Mouse (Mus musculus): ENCODE results near the gene Dgki. TPM values are rescaled to one million over a fixed set of nuclear protein-coding genes. Genes with fewer than 3 reads are reported as not detected.

The Dgki gene
- total and polyA plus RNA-seq, 2 experiments from 2014 or later: 4.5 to 20.1 TPM

DNA sequence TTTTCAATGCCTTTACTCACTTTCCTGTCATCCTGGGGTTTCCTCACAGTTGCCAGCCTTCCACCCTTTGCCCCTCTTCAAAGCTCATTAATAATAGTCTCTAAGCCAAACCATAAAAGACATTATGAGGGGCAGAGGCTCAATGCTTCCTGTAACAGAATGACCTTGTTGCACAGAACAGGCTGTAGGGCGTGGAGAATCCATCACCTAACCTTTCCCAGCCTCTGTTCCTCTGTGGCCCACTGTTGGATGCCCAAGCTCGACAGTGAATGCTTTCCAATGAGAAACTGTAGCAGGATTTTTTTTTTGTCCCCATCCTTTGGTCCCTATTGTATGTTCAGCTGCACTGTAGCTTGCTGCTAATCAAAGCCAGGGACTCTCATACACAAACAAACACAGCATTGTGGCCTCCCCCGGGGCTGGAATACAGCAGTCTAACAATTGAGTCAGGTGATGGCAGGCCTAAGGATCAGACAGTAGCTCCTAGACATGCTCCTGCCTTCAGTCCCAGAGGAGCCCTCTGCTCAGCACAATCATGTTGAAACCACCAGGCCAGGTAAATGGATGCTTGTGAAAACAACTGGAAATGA, 502.8 kb downstream of the Dgki start:
- Histone ChIP-seq H3K27me3 (ENCODE audit: insufficient read depth, low read length) (no peaks in the 10 kb centered on the region), H3K9ac (replicated peaks; ENCODE audit: low read length) (no peak overlapping the region), H3K4me2 (ENCODE audit: low read depth, low read length) (no peak overlapping the region), H3K4me3 (ENCODE audit: low read length) (no peak overlapping the region), H3K9me3 (ENCODE audit: low read length) (no peaks in the 10 kb centered on the region), H3K36me3 (ENCODE audit: insufficient read depth, low read length) (no peaks in the 10 kb centered on the region), H3K27ac (peak overlapping the region; percentile 38), H3K4me1 (ENCODE audit: insufficient read depth, low read length) (peaks cover 5% of the 10 kb centered on the region; the same call in 1 of the 2 replicates)
- DNase-seq (ENCODE audit: low spot score) (no peak), ATAC-seq (peak; percentile 50; the same call in 1 of the 2 replicates)
- 20% methylated on average over 3 of the region's 3 CpGs for WGBS
- no peak for TF ChIP-seq CTCF (IDR thresholded peaks at IDR 0.05; ENCODE audit: low read depth)

Other genes with a start within 250 kb of the Dgki start
- gene Creb3l2, start 142.0 kb upstream of the Dgki start, total RNA-seq (2014; rRNA removed): 5.5 and 6.3 TPM in 2 replicates
- 1.9 and 2.2 TPM in 2 replicates for gene Creb3l2, start 142.0 kb upstream of the Dgki start, polyA plus RNA-seq (2015; fragmentation: Nextera tagmentation; extraction: Ambion mirVana)
- gene Akr1d1, start 230.0 kb upstream of the Dgki start, total RNA-seq (2014; rRNA removed): not detected in 2 replicates
- not detected in 2 replicates for gene Akr1d1, start 230.0 kb upstream of the Dgki start, polyA plus RNA-seq (2015; fragmentation: Nextera tagmentation; extraction: Ambion mirVana)

Data from hindbrain, postnatal 0 days (tissue).